Mouse (Mus musculus) cerebellum, adult 9-11 months (tissue): ENCODE data around the gene Tmed1.
A peak's percentile ranks its signal among the peaks of the same experiment; 100 is the strongest.
"Not testable (repeated sequence)": the region's sequence is repeated elsewhere in the genome, so short reads cannot be mapped to it uniquely, and the experiment has no call there.

Source experiments
- DNase-seq: peaks from one replicate; pipeline ENCODE4 v3.0.0; 2022

The Tmed1 gene

GRCm38 (mm10) chr9:21525142-21525936 lies 15.3 kb upstream of the Tmed1 start:
- no peak for DNase-seq

DNA sequence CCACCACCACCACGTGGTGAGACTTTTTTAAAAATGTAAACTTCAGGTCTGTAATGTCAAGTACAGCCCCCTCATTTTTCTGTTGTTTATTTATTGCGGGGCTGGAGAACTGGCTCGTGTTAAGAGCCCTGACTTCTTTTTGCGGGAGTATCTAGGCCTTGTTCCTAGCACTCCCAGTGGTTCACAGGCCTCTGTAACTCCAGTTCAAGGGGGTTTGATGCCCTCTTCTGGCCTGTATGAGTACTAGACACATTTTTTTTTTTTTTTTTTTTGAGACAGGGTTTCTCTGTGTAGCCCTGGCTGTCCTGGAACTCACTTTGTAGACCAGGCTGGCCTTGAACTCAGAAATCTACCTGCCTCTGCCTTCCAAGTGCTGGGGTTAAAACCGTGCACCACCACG lies 8.6 kb upstream of the Tmed1 start:
- not testable (repeated sequence) for DNase-seq

DNA sequence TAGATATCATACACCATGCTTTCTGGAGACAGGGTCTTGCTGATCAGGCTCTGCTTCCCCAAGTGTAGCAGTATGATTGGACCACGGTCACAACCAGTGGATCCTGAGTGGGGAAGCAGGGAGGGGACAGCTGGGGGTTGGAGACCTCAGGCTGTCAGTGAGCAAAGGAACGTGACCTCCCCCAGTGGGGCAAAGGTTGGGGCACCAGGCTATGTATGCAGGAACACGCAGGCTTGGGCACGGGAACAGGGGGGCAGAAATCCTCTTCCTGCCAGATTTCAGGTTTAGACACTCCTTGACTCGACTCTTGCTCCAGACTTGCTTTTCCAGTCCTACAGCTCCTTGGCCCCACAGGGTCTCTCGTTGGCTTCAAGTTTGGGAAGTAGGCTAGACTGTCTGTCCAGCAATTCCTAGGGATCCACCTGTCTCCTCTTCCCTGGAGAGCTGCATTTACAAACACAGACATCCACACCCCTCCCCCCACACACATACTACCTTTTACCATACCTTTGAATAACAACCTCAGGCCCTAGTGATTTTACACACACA lies 8.0 kb upstream of the Tmed1 start:
- no peak for DNase-seq

DNA sequence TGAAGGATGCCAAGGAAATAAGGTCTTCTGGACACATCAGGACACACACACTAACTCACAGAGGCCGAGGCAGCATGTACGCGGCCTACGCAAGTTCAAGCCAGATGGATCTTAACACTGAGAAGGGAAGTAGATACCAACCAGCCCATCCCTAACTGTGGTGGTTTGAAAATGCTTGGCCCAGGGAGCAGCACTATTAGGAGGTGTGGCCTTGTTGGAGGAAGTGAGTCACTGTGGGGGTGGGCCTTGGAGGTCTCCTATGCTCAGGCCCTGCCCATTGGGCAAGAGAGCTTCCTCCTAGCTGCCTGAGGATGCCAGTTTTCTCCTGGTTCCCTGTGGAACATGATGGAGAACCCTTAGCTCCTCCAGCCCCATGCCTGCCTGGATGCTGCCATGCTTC lies 3.4 kb upstream of the Tmed1 start:
- no peak for DNase-seq

GRCm38 (mm10) chr9:21511052-21511451 lies 1.0 kb upstream of the Tmed1 start:
- peak; percentile 52 for DNase-seq

DNA sequence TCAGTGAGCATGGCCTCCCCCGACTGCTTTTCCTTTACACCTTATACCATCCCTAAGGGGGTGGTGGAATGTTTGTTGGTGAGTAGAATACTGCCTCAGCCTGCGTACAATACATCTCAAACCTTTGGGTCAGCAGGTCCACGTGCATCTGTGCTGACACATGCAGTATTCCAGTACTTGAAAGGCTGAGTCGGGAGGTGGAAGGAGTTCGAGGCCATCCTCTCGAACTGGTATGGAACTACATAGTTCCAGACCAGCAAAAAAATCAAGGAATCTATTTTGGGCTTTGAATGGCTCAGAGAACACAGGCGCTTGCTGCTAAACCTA lies 600 bp upstream of the Tmed1 start:
- no peak for DNase-seq

DNA sequence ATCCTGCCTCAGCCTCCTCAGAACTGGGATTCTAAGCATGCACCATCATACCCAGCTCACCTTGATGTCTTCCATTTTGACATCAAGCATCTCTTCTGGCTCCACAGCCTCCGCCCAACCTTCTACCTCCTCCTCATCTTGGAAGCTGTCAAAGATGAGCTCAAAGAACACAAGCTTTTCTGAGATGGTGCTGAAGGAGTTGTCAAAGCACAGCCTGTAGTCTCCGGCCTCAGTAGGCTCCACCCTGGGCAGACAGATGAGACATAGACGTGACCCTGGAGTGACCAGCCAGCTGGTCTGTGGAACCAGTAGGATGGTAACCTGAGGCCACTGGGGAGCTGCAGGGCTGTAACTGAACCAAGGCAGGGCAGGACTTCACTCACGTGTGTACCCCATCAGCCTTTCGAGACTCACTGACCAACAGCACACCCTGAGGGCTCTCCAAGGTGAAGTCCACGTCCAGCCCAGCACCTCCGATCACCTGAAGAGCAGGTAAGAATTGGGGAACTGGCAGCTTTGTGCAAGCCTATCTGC lies 1.1 kb downstream of the Tmed1 start:
- peak; percentile 49 for DNase-seq

DNA sequence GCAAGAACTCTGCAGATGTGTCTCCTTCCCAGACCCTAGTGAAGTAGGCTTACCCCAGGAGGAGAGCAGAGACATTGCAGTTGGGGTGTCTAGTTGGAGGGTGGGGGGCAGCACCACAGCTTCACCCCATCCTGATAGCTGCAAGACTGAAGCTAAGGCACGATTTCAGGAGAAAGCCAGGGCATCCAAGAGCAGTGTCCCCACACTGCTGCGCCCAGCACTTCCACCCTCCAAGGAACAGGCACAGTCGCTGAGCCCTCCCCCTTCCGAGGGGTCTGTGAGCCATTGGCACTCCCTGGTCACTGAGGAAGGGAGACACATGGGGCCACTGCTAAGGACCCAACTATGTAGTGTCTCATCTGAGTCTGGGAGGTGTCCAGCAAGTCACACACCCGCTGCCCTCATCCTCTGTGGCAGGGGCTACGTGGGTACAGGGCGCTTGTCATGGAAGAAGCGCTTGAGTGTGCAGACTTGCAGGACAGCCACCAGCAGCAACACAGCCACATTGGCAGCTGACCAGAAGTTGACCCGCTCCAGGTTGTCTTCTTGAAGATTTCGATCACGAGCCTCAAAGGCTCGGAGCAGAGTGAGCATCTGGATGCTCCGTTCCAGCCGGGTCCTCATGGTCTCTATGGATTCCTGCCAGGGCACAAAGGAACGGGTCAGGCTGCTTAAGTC lies 2.2 kb downstream of the Tmed1 start:
- peak; percentile 64 for DNase-seq

DNA sequence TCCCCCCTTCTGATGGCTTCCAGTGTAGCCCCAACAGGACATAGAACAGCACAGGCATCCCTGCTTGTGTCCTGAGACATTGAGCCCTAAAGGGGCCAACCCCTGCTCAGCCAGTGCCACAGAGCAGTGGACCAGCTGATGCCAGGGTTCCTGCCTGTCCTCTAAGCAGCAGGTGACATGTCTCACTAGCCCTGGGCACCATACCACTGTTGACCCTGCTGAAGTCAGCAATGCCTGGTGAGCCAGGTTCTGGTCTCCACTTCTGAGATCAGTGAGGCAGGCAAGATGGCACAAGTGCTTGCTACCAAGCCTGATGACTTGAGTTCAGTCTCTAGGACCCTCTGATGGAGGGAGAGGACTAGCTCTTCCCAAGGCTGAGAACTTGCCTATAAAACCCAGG lies 4.3 kb downstream of the Tmed1 start:
- no peak for DNase-seq

DNA sequence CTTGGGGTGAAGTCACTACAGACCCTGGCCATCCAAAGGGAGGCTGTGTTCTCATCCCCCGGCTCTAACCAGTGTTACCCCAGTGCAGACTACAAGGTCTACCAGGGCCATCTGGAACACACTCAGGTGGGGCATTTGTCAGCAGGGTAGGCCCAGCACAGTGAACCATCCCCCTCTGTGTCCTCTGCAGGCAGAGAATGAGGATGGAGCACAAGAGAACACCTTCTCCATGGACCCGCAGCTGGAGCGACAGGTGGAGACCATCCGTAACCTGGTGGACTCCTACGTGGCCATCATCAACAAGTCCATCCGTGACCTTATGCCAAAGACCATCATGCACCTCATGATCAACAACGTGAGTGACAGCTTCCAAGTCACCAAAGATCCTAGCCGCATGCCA lies 6.7 kb downstream of the Tmed1 start:
- no peak for DNase-seq

GRCm38 (mm10) chr9:21498284-21498902 lies 11.7 kb downstream of the Tmed1 start:
- DNase-seq = no peak

GRCm38 (mm10) chr9:21497664-21498063 lies 12.4 kb downstream of the Tmed1 start:
- no peak for DNase-seq

- DNase-seq = no peak
Measured at GRCm38 (mm10) chr9:21497050-21497542, 13.0 kb downstream of the Tmed1 start.

DNA sequence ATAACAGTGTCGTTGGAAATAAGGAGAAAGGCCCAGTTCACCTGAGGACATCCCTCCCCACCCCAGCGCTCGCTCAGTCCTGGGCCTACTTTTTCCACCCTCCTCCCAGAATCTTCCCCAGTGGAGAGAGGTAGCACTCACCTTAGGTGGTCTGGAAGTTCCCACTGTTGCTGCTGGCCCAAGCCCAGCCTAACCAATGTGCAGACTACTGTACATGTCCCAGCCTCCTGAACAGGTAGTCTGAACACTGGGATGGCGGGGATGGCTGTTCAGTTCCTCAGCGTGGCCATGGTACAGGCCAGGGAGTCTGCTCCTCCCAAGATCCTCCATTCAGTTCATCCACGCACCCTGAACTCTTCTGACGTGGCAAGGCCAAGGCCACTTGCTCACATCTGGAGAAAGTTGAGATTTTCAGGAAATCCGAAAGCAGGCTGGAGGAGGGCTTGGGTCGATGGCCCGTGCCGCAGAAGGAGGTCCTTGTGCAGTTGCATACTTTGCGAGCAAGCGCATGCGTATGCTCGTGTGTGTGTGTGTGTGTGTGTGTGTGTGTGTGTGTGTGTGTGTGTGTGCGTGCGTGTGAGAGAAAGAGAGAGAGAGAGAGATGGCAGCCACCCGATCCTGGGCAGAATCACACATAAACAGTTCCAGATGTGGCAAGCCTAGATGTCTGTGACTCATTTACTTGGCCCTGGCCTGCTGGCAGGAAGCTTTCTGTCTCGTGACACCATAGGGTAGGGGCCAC lies 13.6 kb downstream of the Tmed1 start:
- DNase-seq = no peak

- no peak for DNase-seq
Measured at GRCm38 (mm10) chr9:21494726-21495125, 15.3 kb downstream of the Tmed1 start.

DNA sequence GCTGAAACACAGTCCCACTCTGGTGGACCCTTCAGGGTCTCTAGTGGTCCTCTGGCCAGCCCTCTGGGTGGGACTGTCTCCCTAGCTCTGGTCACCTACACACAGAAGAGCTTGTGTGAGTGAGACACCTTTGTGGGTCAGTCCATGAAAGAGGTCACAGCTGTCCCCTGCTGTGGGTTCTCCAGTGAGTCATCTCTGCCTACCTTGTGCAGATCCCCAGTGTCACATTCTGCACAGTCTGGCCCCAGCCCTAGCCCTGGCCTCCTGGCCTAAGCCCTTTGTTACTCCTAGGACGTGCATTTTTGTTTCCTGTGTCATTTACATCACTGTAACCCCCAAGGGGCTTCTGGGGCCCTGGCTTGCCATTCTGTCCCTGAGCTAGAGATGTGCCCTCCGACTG lies 16.1 kb downstream of the Tmed1 start:
- no peak for DNase-seq

GRCm38 (mm10) chr9:21490696-21491095 lies 19.4 kb downstream of the Tmed1 start:
- no peak for DNase-seq

- not testable (repeated sequence) for DNase-seq
Measured at GRCm38 (mm10) chr9:21488246-21488645, 21.8 kb downstream of the Tmed1 start.

- no peak for DNase-seq
Measured at GRCm38 (mm10) chr9:21484065-21484464, 26.0 kb downstream of the Tmed1 start.

- no peak for DNase-seq
Measured at GRCm38 (mm10) chr9:21477707-21478106, 32.3 kb downstream of the Tmed1 start.

DNA sequence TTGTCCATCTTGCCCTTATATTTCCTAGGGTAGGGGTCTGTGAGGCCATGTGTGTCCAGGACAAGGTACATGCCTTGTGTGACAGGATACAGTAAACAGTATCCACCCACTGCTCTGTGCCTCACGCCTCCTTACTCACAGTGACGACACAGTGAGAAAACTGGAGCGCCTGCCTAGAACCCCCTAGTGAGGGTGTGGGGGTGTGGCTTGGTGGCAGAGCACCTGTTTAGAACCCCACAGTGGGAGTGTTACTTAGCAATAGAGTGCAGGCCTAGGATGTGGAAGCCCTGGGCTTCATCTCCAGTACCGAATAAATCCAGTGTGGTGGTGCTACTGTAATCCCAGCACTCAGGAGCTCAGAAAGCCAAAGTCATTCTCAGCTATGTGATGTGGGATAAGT lies 37.1 kb downstream of the Tmed1 start:
- no peak for DNase-seq
